Mouse (Mus musculus) neural tube, embryonic 15.5 days (tissue): ENCODE data around the gene Terf2ip. TPM values are rescaled to one million over a fixed set of nuclear protein-coding genes. Genes with fewer than 3 reads are reported as not detected.
A peak's percentile ranks its signal among the peaks of the same experiment; 100 is the strongest.

ENCODE experiments used
- ATAC-seq: fragments of 200-750 bp; cut with Nextera tagmentation; 2 replicates; pipeline ENCODE4 v1.8.0; 2017; ENCODE audit warnings: mild to moderate bottlenecking, moderate TSS enrichment, moderate library complexity; ENCODE audit not compliant: low FRiP score
- H3K27ac ChIP-seq: fragments of 300-500 bp; sonication (generic); replicated peaks from 2 replicates; pipeline ENCODE4 v1.5.1; 2015; ENCODE audit warnings: mild to moderate bottlenecking, inconsistent platforms
- H3K27me3 ChIP-seq: fragments of 300-500 bp; sonication (generic); replicated peaks from 2 replicates; pipeline ENCODE4 v1.6.1; 2015; ENCODE audit warnings: inconsistent platforms
- H3K36me3 ChIP-seq: fragments of 300-500 bp; sonication (generic); 2 replicates; pipeline ENCODE4 v1.6.1; 2015; ENCODE audit warnings: inconsistent platforms
- H3K4me1 ChIP-seq: fragments of 300-500 bp; sonication (generic); 2 replicates; pipeline ENCODE4 v1.6.1; 2015; ENCODE audit warnings: inconsistent platforms
- H3K4me2 ChIP-seq: fragments of 300-500 bp; sonication (generic); 2 replicates; pipeline ENCODE4 v1.6.1; 2015; ENCODE audit warnings: inconsistent platforms, mild to moderate bottlenecking, moderate library complexity
- H3K4me3 ChIP-seq: fragments of 300-500 bp; sonication (generic); replicated peaks from 2 replicates; pipeline ENCODE4 v1.5.1; 2015; ENCODE audit warnings: mild to moderate bottlenecking, inconsistent platforms
- H3K9ac ChIP-seq: fragments of 300-500 bp; sonication (generic); replicated peaks from 2 replicates; pipeline ENCODE4 v1.6.1; 2015; ENCODE audit warnings: mild to moderate bottlenecking, inconsistent platforms
- H3K9me3 ChIP-seq: fragments of 300-500 bp; sonication (generic); replicated peaks from 2 replicates; pipeline ENCODE4 v1.6.1; 2016; ENCODE audit warnings: inconsistent platforms
- WGBS: fragments of 180-500 bp; shearing (Covaris S2); methylation state at CpG from one replicate; pipeline ENCODE4 v1.1.7; 2015; ENCODE audit warnings: mixed read lengths; 5-methylcytosine and 5-hydroxymethylcytosine counted together
- polyA plus RNA-seq: library from polyadenylated mRNA; unstranded; fragments of >200 nt; fragmentation: Nextera tagmentation; extraction: Ambion mirVana; gene quantifications from 2 replicates; pipeline ENCODE4 v1.2.1, GENCODE M21; 2015

Gene Terf2ip
- polyA plus RNA-seq, 1 experiment from 2014 or later = 64.9 TPM

DNA sequence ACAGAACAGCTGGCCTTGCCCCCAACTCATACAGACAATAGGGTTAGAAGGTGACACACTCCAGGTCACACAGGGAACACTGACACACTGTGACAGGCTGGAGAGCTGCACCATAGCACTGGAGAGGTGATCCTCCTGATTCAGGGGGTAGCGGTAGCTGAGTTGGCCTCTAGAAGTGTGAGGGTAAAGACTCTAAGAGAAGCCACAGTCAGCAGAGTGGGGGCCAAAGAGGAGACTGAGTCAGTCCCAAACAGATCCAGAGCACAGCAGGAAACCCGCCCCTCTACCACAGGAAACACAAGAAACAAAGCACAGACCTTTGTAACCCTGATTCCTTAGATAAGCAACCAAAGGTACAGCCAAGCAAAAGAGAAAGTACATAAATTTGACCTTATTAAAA is 34.9 kb upstream of the Terf2ip start:
- Histone ChIP-seq H3K9ac (no peak overlapping the region), H3K27ac (no peak overlapping the region), H3K4me3 (no peak overlapping the region), H3K9me3 (no peaks in the 10 kb centered on the region), H3K27me3 (no peaks in the 10 kb centered on the region), H3K4me2 (no peak overlapping the region), H3K36me3 (peaks cover 28% of the 10 kb centered on the region), H3K4me1 (no peaks in the 10 kb centered on the region; the same call in 1 of the 2 replicates)
- ATAC-seq = no peak
- 96% methylated on average over 2 of the region's 2 CpGs for whole genome bisulfite sequencing

DNA sequence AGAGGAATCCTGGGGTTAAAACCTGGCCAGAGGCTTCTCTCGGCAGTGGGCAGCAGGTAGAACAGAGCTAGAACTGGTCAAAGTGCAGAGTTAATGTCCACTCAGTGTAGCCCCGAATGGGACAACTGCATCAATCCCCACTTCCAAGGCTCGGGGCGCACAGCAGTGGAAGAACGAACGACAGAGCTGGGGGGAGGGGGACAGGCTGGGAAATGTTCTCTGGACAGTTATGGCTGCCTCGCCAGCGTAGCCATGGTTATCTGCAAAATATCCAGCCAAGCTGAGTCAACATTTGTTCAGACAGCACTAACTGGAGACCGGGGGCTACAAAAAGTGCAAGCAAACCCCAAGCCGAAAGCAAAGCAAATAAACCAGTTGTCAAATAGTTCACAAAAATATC is 33.1 kb upstream of the Terf2ip start:
- peaks cover 22% of the 10 kb centered on the region for H3K36me3 ChIP-seq
- 75% methylated on average over 10 of the region's 10 CpGs for whole genome bisulfite sequencing

DNA sequence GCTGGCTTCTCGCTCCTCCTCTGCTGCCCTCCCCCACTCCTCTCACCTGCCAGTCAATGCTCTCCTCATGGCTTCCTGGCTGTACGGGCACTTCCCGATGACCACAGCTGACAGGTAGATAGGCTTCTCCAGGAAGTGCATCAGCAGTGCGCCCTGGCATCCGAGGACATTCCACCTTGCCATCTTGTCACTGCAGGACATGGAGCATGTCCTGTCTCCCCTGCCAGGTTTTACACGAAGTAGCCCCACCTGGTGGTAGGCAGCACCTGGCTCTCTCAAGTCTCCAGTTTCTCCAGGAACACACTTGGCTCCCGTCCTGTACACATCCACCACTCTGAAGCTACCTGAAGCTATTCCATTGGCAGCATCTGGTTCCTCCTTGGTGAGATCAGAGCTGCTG is 29.1 kb upstream of the Terf2ip start:
- peaks cover 34% of the 10 kb centered on the region for H3K36me3 ChIP-seq
- no peak overlapping the region for H3K4me2 ChIP-seq
- H3K27me3 ChIP-seq = no peaks in the 10 kb centered on the region
- 78% methylated on average over 7 of the region's 7 CpGs for WGBS
- H3K9me3 ChIP-seq = no peaks in the 10 kb centered on the region
- H3K4me3 ChIP-seq = no peak overlapping the region
- no peak overlapping the region for H3K9ac ChIP-seq
- H3K4me1 ChIP-seq = no peaks in the 10 kb centered on the region; the same call in 1 of the 2 replicates
- no peak overlapping the region for H3K27ac ChIP-seq
- no peak for ATAC-seq

More for the DNA sequence above, 33.1 kb upstream of the Terf2ip start:
- Histone ChIP-seq H3K4me2 (no peak overlapping the region), H3K9ac (no peak overlapping the region), H3K9me3 (no peaks in the 10 kb centered on the region), H3K27me3 (no peaks in the 10 kb centered on the region), H3K4me1 (no peaks in the 10 kb centered on the region; the same call in 1 of the 2 replicates), H3K4me3 (no peak overlapping the region), H3K27ac (no peak overlapping the region)
- ATAC-seq = no peak

DNA sequence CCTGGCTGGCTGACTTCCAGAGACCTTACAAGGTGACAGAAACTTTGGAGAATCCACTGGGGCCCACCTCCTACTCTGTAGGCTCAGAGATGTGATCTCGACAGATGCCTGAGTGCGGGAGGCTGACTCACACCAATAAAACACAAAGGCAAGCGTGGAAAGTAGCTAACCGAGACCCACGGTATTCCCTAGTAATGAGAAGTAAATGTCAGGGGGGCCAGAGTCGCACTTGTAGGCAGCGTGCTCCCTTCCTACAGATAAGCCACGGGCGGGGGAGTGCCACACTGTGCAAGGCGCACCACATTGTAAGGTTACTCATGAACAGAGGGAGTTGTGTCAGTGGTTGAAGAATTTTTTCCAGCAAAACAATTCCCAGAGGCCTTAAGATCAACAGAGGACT is 26.7 kb upstream of the Terf2ip start:
- no peak for ATAC-seq
- Histone ChIP-seq H3K4me3 (no peak overlapping the region), H3K9ac (no peak overlapping the region), H3K36me3 (peaks cover 49% of the 10 kb centered on the region), H3K4me2 (no peak overlapping the region), H3K27me3 (no peaks in the 10 kb centered on the region), H3K4me1 (no peaks in the 10 kb centered on the region), H3K9me3 (no peaks in the 10 kb centered on the region), H3K27ac (no peak overlapping the region; the same call in 1 of the 2 replicates)
- 89% methylated on average over 10 of the region's 10 CpGs for WGBS

GRCm38 (mm10) chr8:111989911-111990310 is 21.3 kb upstream of the Terf2ip start:
- 11% methylated on average over 7 of the region's 7 CpGs for WGBS
- peaks cover 10% of the 10 kb centered on the region for H3K4me1 ChIP-seq
- no peak overlapping the region for H3K4me2 ChIP-seq
- no peak for ATAC-seq
- no peaks in the 10 kb centered on the region for H3K9me3 ChIP-seq
- no peaks in the 10 kb centered on the region for H3K27me3 ChIP-seq
- no peak overlapping the region for H3K27ac ChIP-seq
- peaks cover 56% of the 10 kb centered on the region for H3K36me3 ChIP-seq
- H3K4me3 ChIP-seq = no peak overlapping the region
- no peak overlapping the region for H3K9ac ChIP-seq

DNA sequence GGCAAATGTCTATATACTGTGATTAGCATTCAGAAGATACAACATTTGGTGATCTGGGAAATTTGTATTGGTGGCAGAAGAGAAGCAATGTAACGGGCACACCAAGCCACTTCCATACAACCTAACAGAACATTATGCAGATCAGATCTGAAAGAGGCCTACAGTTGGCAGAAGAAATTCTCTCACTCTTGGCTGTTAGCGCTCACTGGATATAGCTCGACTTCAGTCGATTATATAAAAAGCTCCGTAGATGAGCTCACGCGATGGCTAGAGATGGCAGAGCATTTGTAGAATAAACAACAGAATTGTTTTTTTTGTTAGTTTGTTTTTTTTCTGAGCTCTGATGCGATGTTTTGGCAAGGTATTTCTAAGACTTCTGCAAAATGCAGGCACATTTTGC is 19.9 kb upstream of the Terf2ip start:
- H3K4me2 ChIP-seq = peak overlapping the region; percentile 69
- H3K9me3 ChIP-seq = no peaks in the 10 kb centered on the region
- H3K36me3 ChIP-seq = peaks cover 58% of the 10 kb centered on the region
- no peak for ATAC-seq
- H3K27me3 ChIP-seq = no peaks in the 10 kb centered on the region
- H3K9ac ChIP-seq = peak overlapping the region; percentile 92
- WGBS = 65% methylated on average over 8 of the region's 8 CpGs
- peaks cover 10% of the 10 kb centered on the region for H3K4me1 ChIP-seq
- H3K27ac ChIP-seq = no peak overlapping the region
- H3K4me3 ChIP-seq = peak overlapping the region; percentile 84

GRCm38 (mm10) chr8:111992013-111992702 is 19.0 kb upstream of the Terf2ip start, which contains the start of gene Adat1:
Gene Adat1, minus strand, starts transcription at chr8:111992302.
- WGBS = 6% methylated on average over 33 of the region's 33 CpGs
- peak; percentile 98 for ATAC-seq
- peaks cover 61% of the 10 kb centered on the region for H3K36me3 ChIP-seq
- peak within 1 kb of the TSS; percentile 69 for H3K4me2 ChIP-seq
- H3K27ac ChIP-seq = peak within 1 kb of the TSS; percentile 64
- no peaks in the 10 kb centered on the region for H3K27me3 ChIP-seq
- H3K9me3 ChIP-seq = no peaks in the 10 kb centered on the region
- peak within 1 kb of the TSS; percentile 84 for H3K4me3 ChIP-seq
- H3K9ac ChIP-seq = peak within 1 kb of the TSS; percentile 92
- peaks cover 10% of the 10 kb centered on the region for H3K4me1 ChIP-seq

GRCm38 (mm10) chr8:111992703-111993039 is 18.5 kb upstream of the Terf2ip start:
- H3K9ac ChIP-seq = 0 out of 2 replicates have a peak overlapping the region, but pooled peaks have one; percentile 92
- H3K9me3 ChIP-seq = no peaks in the 10 kb centered on the region
- ATAC-seq = no peak
- 73% methylated on average over 3 of the region's 3 CpGs for WGBS
- peaks cover 10% of the 10 kb centered on the region for H3K4me1 ChIP-seq
- no peaks in the 10 kb centered on the region for H3K27me3 ChIP-seq
- peak overlapping the region; percentile 69 for H3K4me2 ChIP-seq
- H3K36me3 ChIP-seq = peaks cover 62% of the 10 kb centered on the region
- H3K4me3 ChIP-seq = peak overlapping the region; percentile 84
- no peak overlapping the region for H3K27ac ChIP-seq

DNA sequence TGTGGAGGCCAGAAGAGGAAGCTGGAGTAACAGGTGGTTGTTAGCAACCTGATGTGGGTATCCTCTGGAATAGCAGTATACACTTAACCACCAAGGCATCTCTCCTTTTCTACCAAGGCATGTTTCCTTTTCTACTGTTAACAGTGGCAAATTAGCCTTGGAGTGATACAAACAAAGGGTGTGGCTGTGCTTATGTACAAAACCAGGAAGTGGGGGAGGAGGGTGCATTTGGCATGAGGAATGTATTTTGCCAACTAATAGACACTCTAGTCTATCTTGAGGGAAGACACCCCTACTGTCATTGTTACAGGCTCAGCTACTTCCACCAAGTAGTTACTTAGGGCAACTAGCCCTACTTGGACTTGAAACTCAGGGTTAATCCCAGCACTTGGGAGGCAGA is 6.4 kb upstream of the Terf2ip start:
- H3K36me3 ChIP-seq = peaks cover 58% of the 10 kb centered on the region
- H3K9ac ChIP-seq = no peak overlapping the region
- no peak overlapping the region for H3K27ac ChIP-seq
- no peak for ATAC-seq
- H3K4me3 ChIP-seq = no peak overlapping the region
- H3K27me3 ChIP-seq = no peaks in the 10 kb centered on the region
- H3K9me3 ChIP-seq = no peaks in the 10 kb centered on the region
- H3K4me2 ChIP-seq = no peak overlapping the region
- H3K4me1 ChIP-seq = peaks cover 3% of the 10 kb centered on the region

GRCm38 (mm10) chr8:112005601-112006000 is 5.6 kb upstream of the Terf2ip start:
- Histone ChIP-seq H3K4me1 (peaks cover 12% of the 10 kb centered on the region), H3K9ac (no peak overlapping the region), H3K4me3 (no peak overlapping the region), H3K27ac (no peak overlapping the region), H3K36me3 (peaks cover 50% of the 10 kb centered on the region), H3K27me3 (no peaks in the 10 kb centered on the region), H3K9me3 (no peaks in the 10 kb centered on the region), H3K4me2 (no peak overlapping the region)
- 95% methylated on average over 6 of the region's 6 CpGs for WGBS
- no peak for ATAC-seq

- H3K27ac ChIP-seq = no peak overlapping the region
- peaks cover 29% of the 10 kb centered on the region for H3K36me3 ChIP-seq
- no peak overlapping the region for H3K4me2 ChIP-seq
- no peaks in the 10 kb centered on the region for H3K27me3 ChIP-seq
- peaks cover 20% of the 10 kb centered on the region for H3K4me1 ChIP-seq
- H3K4me3 ChIP-seq = no peak overlapping the region
- H3K9ac ChIP-seq = no peak overlapping the region
- no peak for ATAC-seq
- no peaks in the 10 kb centered on the region for H3K9me3 ChIP-seq
- 95% methylated on average over 2 of the region's 2 CpGs for WGBS
Observed at GRCm38 (mm10) chr8:112007669-112008068, 3.5 kb upstream of the Terf2ip start.

DNA sequence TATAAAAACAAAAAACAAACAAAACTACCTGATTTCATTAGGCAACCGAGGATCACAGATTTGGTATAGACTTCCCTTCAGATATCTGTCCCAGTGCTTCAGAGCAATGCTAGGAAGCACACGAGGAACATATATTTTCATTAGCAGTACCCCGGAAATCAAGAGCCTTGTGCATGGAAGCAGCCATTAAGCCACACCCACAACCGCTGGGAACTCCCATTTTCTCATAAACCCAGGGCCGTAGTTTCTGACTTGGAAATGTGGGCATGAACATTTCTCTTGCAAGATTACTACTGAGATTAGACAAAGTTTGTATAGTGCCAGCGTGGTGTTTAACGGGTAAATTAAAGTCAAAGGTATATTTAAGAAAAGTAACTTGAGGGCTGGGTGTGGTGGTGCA is 1.6 kb upstream of the Terf2ip start:
- H3K36me3 ChIP-seq = peaks cover 12% of the 10 kb centered on the region
- no peak for ATAC-seq
- 94% methylated on average over 7 of the region's 7 CpGs for WGBS
- no peaks in the 10 kb centered on the region for H3K9me3 ChIP-seq
- H3K4me2 ChIP-seq = peak overlapping the region; percentile 88; the same call in 1 of the 2 replicates
- no peak overlapping the region for H3K4me3 ChIP-seq
- no peak overlapping the region for H3K27ac ChIP-seq
- no peak overlapping the region for H3K9ac ChIP-seq
- H3K4me1 ChIP-seq = peaks cover 26% of the 10 kb centered on the region
- no peaks in the 10 kb centered on the region for H3K27me3 ChIP-seq
